Mouse (Mus musculus) thymus, postnatal 36 days (tissue): ENCODE results near the gene Syne4.

ENCODE experiments used
- DNase-seq, 2 experiments: peaks; one replicate each; pipeline ENCODE4 v3.0.0; 2022; ENCODE audit warnings: mixed read lengths in 2 of 2

The Syne4 gene

GRCm38 (mm10) chr7:30297266-30297665 lies 17.3 kb upstream of the Syne4 start:
- DNase-seq: no peak

GRCm38 (mm10) chr7:30300914-30301313 lies 13.7 kb upstream of the Syne4 start:
- DNase-seq: peak in 1 of 2 experiments; percentile 31

- no peak for DNase-seq
Observed at GRCm38 (mm10) chr7:30306083-30306779, 8.4 kb upstream of the Syne4 start.

GRCm38 (mm10) chr7:30308076-30309005 lies 6.3 kb upstream of the Syne4 start, which contains the start of gene Alkbh6:
TSS of gene Alkbh6 (plus strand) at chr7:30308717.
- peak; percentile 88 to 94 for DNase-seq

GRCm38 (mm10) chr7:30309395-30310129 lies 5.0 kb upstream of the Syne4 start:
- no peak for DNase-seq

- DNase-seq: no peak
Observed at GRCm38 (mm10) chr7:30310136-30310535, 4.5 kb upstream of the Syne4 start.

GRCm38 (mm10) chr7:30313666-30314320 lies 814 bp upstream of the Syne4 start:
- DNase-seq: no peak

GRCm38 (mm10) chr7:30315559-30316529 lies 1.2 kb downstream of the Syne4 start:
- no peak for DNase-seq

- DNase-seq: no peak
Observed at GRCm38 (mm10) chr7:30318142-30318541, 3.5 kb downstream of the Syne4 start.

- DNase-seq: no peak
Observed at GRCm38 (mm10) chr7:30320946-30321345, 6.3 kb downstream of the Syne4 start.

GRCm38 (mm10) chr7:30321539-30322284 lies 7.1 kb downstream of the Syne4 start, which contains the start of gene E130208F15Rik:
TSS of gene E130208F15Rik (plus strand) at chr7:30321740.
- DNase-seq: peak; percentile 68 to 80

GRCm38 (mm10) chr7:30322285-30322667 lies 7.7 kb downstream of the Syne4 start:
- peak; percentile 95 to 97 for DNase-seq

GRCm38 (mm10) chr7:30322865-30323264 lies 8.3 kb downstream of the Syne4 start:
- DNase-seq: no peak

- no peak for DNase-seq
Observed at GRCm38 (mm10) chr7:30323795-30324194, 9.2 kb downstream of the Syne4 start, which contains the start of gene Sdhaf1. TSS of gene Sdhaf1 (minus strand) at chr7:30323895.

- DNase-seq: no peak
Observed at GRCm38 (mm10) chr7:30324300-30324944, 9.8 kb downstream of the Syne4 start.

GRCm38 (mm10) chr7:30325364-30325763 lies 10.8 kb downstream of the Syne4 start:
- DNase-seq: peak; percentile 64 to 67

- no peak for DNase-seq
Observed at GRCm38 (mm10) chr7:30326427-30326826, 11.8 kb downstream of the Syne4 start.

- no peak for DNase-seq
Observed at GRCm38 (mm10) chr7:30327140-30327539, 12.5 kb downstream of the Syne4 start.

GRCm38 (mm10) chr7:30328379-30328778 lies 13.8 kb downstream of the Syne4 start:
- no peak for DNase-seq

GRCm38 (mm10) chr7:30331887-30332286 lies 17.3 kb downstream of the Syne4 start:
- peak; percentile 69 to 75 for DNase-seq
